Mouse (Mus musculus) colon, adult 2 months (tissue): Measurements from ENCODE around the gene Gm9936. TPM values are rescaled to one million over a fixed set of nuclear protein-coding genes. Genes with fewer than 3 reads are reported as not detected.

Experiments used
- polyA plus RNA-seq: library from polyadenylated mRNA; depleted of rRNA; stranded (reverse); fragments of >200 nt; gene quantifications from 2 replicates; pipeline ENCODE4 v1.2.3, GENCODE M21; 2012; rRNA removed

Gm9936 gene
- polyA plus RNA-seq: not detected in 2 replicates

DNA sequence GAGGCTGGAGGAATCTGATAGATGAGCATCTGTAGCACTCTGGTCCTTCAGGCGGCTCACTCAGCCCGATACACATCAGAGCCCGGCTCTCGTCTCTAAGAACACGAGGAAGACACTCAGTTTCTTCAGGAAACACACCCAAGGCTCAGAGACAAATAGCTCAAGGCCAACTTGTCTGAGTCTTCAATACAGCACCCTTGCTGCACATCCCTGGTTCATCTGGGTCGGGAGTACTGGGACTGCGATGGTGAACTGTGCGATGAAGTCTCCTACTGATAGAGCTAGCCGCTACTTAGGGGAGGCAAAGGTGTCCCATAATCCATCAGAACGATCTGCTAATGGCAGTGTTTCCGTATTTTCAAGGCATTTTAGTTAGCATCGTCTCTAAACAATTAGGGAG, at the start of gene Gm9936:
TSS of gene Gm9936 (minus strand) at position 101 of the 400 bp plus-strand sequence.

DNA sequence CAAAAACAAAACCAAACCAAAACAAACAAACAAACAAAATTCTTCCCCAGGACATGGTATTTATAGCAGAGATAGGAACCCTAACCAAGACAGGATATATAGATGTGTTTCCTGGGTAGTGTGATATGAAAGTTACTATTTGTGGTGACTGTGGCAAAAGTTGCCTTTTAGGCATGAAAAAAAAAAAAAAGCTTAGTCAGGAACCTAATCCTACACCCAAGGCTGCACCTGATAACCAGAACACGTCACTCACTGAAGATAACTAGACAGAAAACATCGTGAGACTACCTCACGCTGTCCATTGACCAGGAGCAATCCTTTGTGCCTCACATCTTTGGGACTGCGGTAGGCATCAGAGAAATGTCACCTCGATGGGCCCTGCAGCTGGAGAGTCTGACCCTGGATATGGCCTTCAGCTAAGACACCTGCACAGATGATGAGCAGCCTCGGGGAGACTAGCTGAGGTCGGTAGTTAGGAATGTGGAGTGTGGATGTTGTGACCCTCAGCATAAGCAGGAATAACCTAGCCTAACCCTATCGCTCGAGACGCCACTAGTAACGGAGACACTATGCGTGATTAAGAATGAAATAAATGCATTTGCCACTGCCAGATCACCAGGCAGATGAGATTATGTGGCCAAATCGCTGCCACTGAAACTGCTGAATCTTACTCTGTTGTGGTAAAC, 38.3 kb upstream of the Gm9936 start, which contains the start of gene Oasl2:
TSS of gene Oasl2 (plus strand) at position 249 of the 686 bp plus-strand sequence.

DNA sequence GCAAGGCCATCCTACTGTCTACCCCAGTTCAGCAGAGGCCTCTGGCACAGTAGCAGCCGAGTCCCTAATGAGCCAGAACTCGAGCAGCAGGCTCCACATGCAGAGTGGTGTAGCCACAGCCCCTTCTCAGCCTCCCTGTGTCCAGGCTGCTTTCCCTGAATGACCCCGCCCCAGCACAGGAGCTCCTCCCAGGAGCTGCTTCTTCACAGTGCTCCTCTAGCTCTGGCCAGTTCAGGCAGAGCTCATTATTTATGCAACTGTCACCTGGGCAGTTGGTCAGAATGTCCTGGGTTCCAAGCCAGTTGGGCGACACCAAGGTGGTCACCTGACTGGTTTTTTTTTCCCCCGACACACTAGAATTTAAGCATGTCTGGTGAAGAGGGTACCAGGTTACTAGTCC, 5.1 kb downstream of the Gm9936 start, which contains the start of gene 4930519G04Rik:
TSS of gene 4930519G04Rik (plus strand) at position 301 of the 400 bp plus-strand sequence.

DNA sequence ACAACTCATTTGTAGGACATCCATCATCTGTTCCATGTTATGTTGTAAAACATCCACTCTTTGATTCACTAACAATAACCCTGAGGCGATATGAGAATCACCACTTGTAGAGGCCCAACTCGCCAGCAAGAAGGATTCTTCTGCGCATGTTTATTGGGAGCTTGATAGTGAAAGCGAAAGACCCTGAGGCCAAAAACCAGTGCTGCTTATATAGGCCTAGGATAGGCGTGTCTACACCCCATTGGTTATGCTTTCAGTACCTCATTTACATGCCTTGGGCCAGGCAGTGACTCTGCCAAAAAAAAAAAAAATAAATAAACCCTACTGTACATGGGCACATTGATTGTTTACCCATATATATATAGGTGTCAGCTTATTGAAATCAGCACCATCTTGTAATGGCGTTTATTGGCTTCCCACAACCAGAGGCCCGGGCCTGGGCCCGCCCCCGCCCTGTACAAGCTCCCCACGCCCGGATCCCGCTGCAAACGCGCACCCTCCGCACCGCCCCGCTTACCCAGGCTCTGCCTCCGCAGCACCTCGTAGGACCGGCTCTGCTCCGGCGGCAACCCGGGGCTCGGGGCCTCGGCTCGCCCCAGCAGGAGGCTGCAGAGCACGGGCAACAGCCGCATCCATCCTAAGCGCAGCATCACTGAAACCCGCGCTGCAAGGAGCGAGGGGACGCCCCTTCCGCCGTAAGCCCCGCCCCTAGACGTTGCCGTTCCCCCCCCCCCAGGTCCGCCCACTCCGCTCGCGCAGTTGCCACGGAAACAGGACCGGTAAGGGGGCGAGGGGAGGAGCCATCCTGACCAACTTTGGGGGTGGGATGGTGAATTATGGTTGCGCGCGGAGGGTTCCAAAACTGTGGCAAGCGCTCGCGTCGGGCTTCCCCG, 35.4 kb downstream of the Gm9936 start, which contains the start of gene 1500011B03Rik:
TSS of gene 1500011B03Rik (minus strand) at position 673 of the 893 bp plus-strand sequence.

Other genes starting within 250 kb of the Gm9936 start
- 3.4 and 3.8 TPM in 2 replicates for gene Trpv4, start 200.3 kb downstream of the Gm9936 start, polyA plus RNA-seq
- 194 TPM in 2 replicates for gene Gltp, start 167.7 kb downstream of the Gm9936 start, polyA plus RNA-seq
- 8.7 and 12.5 TPM in 2 replicates for gene Tchp, start 150.9 kb downstream of the Gm9936 start, polyA plus RNA-seq
- gene Ankrd13a, start 84.0 kb downstream of the Gm9936 start, polyA plus RNA-seq: 131 and 166 TPM in 2 replicates
- 29.1 and 35.7 TPM in 2 replicates for gene Git2, start 83.2 kb downstream of the Gm9936 start, polyA plus RNA-seq
- 16.9 and 29.6 TPM in 2 replicates for gene 1500011B03Rik, start 35.2 kb downstream of the Gm9936 start, polyA plus RNA-seq
- gene 4930519G04Rik, start 5.0 kb downstream of the Gm9936 start, polyA plus RNA-seq: not detected in 2 replicates
- gene Oasl2, start 38.3 kb upstream of the Gm9936 start, polyA plus RNA-seq: 6.3 and 8.6 TPM in 2 replicates
- 24.7 and 50.4 TPM in 2 replicates for gene Oasl1, start 64.6 kb upstream of the Gm9936 start, polyA plus RNA-seq
- gene 2210016L21Rik, start 83.5 kb upstream of the Gm9936 start, polyA plus RNA-seq: 19.6 and 21.7 TPM in 2 replicates
- 16.8 and 18.4 TPM in 2 replicates for gene Hnf1a, start 112.4 kb upstream of the Gm9936 start, polyA plus RNA-seq
- 72.4 and 89.9 TPM in 2 replicates for gene Sppl3, start 152.5 kb upstream of the Gm9936 start, polyA plus RNA-seq
- gene Gm10401, start 239.6 kb upstream of the Gm9936 start, polyA plus RNA-seq: 0.30 TPM in 1 of 2 replicates, not detected in the other